Mouse (Mus musculus): ENCODE data around the gene Tmem254c. TPM values are rescaled to one million over a fixed set of nuclear protein-coding genes. Genes with fewer than 3 reads are reported as not detected.
A peak's percentile ranks its signal among the peaks of the same experiment; 100 is the strongest.
"Not testable (repeated sequence)": the region's sequence is repeated elsewhere in the genome, so short reads cannot be mapped to it uniquely, and the experiment has no call there.

The Tmem254c gene
- polyA plus RNA-seq (2014; fragmentation: Nextera tagmentation; extraction: Ambion mirVana): 17.6 and 25.4 TPM in 2 replicates

DNA sequence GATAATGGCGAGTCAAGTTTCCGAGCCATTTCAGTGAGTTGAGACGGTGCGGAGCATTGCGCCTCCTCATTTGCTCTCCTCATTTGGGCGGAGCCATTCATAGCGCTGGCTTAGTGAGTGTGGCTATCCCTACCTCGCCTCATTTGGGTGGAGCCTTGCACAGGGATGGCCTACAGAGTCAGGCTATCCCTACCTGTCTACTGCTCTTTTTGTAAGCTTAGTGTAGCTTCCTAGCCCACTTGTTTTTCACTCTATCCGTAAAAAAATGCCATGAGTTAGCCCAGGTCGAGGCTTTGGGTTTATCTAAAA, at the start of gene Tmem254c:
TSS of gene Tmem254c (minus strand) at position 31 of the 309 bp plus-strand sequence.
- not testable (repeated sequence) for H3K27me3 ChIP-seq (ENCODE audit: control insufficient read depth, insufficient read depth, low read length); H3K27ac ChIP-seq (ENCODE audit: low read depth, low read length); H3K36me3 ChIP-seq (ENCODE audit: control insufficient read depth, insufficient read depth, low read length); H3K4me2 ChIP-seq (ENCODE audit: low read depth, low read length, severe bottlenecking); H3K4me1 ChIP-seq (replicated peaks; ENCODE audit: control insufficient read depth, insufficient read depth, low read length); H3K4me3 ChIP-seq (ENCODE audit: low read depth, low read length); DNase-seq (ENCODE audit: low spot score); H3K9ac ChIP-seq (ENCODE audit: low read length); H3K9me3 ChIP-seq (ENCODE audit: control insufficient read depth, low read length); ATAC-seq (replicated peaks; ENCODE audit: low FRiP score)
- WGBS: no CpG with 5 or more reads among the region's 10 CpGs

DNA sequence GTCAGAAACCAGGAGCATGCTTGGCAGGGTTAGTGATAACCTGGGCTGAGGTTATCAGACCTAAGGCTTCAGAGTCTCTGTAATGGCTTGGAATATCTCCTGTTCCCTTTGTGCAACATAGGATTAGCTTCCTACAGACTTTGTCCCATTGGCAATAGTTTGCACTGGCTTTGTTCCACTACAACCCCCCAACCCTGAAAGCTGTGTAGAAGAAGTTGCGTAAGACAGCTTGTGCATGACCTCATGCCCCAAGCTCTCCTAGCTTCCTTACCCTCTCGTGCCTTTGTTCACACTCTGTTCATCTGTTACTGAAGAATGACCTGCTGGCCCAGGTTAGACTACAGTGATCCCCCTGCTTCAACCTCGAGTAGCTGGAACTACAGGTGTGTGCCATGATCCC, 30.5 kb upstream of the Tmem254c start:
- H3K27ac ChIP-seq (ENCODE audit: low read depth, low read length); H3K4me2 ChIP-seq (ENCODE audit: low read depth, low read length, severe bottlenecking); H3K36me3 ChIP-seq (ENCODE audit: control insufficient read depth, insufficient read depth, low read length); DNase-seq (ENCODE audit: low spot score); H3K4me3 ChIP-seq (ENCODE audit: low read depth, low read length); ATAC-seq (replicated peaks; ENCODE audit: low FRiP score); H3K4me1 ChIP-seq (replicated peaks; ENCODE audit: control insufficient read depth, insufficient read depth, low read length); H3K9ac ChIP-seq (ENCODE audit: low read length); H3K27me3 ChIP-seq (ENCODE audit: control insufficient read depth, insufficient read depth, low read length); H3K9me3 ChIP-seq (ENCODE audit: control insufficient read depth, low read length): not testable (repeated sequence)
- no CpG with 5 or more reads among the region's 3 CpGs for WGBS

DNA sequence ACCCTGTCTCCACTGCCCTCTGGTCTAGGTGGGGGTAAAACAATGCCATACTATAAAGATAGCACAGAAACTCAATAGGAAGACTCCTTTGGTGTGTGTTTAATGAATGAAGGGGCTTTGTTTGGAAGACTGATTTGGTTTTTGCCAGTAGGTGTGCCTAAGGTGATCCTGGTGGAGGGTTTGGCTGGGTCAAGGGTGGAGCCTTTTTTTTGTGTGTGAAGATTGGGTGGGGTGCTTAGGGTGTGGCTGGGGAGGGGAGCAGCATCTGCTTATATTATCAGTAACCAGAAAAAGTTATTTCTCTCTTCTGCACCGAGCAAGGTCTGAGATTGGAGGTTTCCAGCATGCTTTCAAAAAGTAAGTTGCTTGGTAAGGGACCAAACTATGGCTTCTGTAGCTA, 14.8 kb upstream of the Tmem254c start, which contains the start of gene Cphx3:
TSS of gene Cphx3 (plus strand) at position 301 of the 400 bp plus-strand sequence.
- not testable (repeated sequence) for H3K9me3 ChIP-seq (ENCODE audit: control insufficient read depth, low read length); H3K4me1 ChIP-seq (replicated peaks; ENCODE audit: control insufficient read depth, insufficient read depth, low read length); H3K36me3 ChIP-seq (ENCODE audit: control insufficient read depth, insufficient read depth, low read length); H3K27ac ChIP-seq (ENCODE audit: low read depth, low read length); H3K4me2 ChIP-seq (ENCODE audit: low read depth, low read length, severe bottlenecking); DNase-seq (ENCODE audit: low spot score); H3K4me3 ChIP-seq (ENCODE audit: low read depth, low read length); H3K27me3 ChIP-seq (ENCODE audit: control insufficient read depth, insufficient read depth, low read length); H3K9ac ChIP-seq (ENCODE audit: low read length); ATAC-seq (replicated peaks; ENCODE audit: low FRiP score)
- no CpG with 5 or more reads among the region's 1 CpGs for WGBS

DNA sequence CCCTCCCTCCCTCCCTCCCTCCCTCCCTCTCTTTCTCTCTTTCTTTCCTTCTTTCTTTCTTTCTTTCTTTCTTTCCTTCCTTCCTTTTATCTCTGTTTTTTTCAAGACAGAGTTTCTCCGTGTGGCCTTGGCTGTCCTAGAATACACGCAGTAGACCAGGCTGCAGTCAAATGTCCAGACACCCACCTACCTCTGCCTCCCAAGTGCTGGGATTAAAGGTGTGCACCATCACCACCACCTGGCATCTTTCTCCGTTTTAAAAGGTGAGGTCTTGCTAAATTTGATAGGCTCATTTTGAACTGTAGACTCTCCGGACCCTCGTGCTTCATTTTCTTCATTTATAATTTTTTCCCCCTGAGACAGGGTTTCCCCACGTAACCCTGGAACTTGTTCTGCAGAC, 14.1 kb upstream of the Tmem254c start, which contains the start of gene Cphx2:
TSS of gene Cphx2 (plus strand) at position 301 of the 400 bp plus-strand sequence.
- H3K27ac ChIP-seq (ENCODE audit: low read depth, low read length); H3K9ac ChIP-seq (ENCODE audit: low read length); H3K36me3 ChIP-seq (ENCODE audit: control insufficient read depth, insufficient read depth, low read length); H3K9me3 ChIP-seq (ENCODE audit: control insufficient read depth, low read length); H3K27me3 ChIP-seq (ENCODE audit: control insufficient read depth, insufficient read depth, low read length); H3K4me2 ChIP-seq (ENCODE audit: low read depth, low read length, severe bottlenecking); ATAC-seq (replicated peaks; ENCODE audit: low FRiP score); H3K4me1 ChIP-seq (replicated peaks; ENCODE audit: control insufficient read depth, insufficient read depth, low read length); DNase-seq (ENCODE audit: low spot score); H3K4me3 ChIP-seq (ENCODE audit: low read depth, low read length): not testable (repeated sequence)
- no CpG with 5 or more reads among the region's 6 CpGs for WGBS

DNA sequence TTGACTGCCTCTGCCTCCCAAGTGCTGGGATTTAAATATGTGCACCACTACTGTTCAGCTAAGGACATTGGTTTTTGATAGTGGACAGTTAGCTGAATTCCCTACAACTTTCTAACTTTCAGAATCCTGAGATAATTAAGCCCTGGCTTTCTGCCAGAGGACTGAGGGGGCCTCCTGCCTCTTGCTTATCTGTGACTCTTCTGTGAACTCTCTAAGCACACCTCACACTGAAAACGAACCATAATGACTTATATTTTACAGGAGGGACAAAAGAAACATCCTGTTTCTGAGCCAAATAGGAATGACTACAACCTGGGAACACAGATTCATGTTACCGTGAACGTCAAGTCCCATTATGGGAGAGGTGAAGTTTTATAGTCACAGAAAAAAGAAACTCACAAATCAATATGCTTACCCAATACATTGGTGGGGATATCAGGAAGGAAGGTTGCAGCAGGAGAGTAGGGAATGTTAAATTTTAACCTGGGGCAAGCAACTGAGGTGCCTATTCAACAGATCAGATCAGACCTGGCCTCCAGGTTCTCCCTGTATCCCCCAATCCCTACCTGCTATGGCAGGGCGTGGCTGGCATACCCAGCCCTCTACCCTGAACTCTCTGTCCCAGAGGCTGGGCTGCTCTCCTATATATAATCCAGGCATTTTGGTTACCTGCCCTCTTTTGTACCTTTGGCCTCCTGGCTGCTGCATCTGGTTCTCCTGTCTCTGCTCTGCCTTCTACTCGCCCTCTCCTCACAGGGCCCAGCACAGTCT, 9.7 kb upstream of the Tmem254c start:
- not testable (repeated sequence) for H3K27me3 ChIP-seq (ENCODE audit: control insufficient read depth, insufficient read depth, low read length); H3K4me2 ChIP-seq (ENCODE audit: low read depth, low read length, severe bottlenecking); H3K9ac ChIP-seq (ENCODE audit: low read length); H3K9me3 ChIP-seq (ENCODE audit: control insufficient read depth, low read length); H3K4me3 ChIP-seq (ENCODE audit: low read depth, low read length); H3K36me3 ChIP-seq (ENCODE audit: control insufficient read depth, insufficient read depth, low read length); H3K4me1 ChIP-seq (replicated peaks; ENCODE audit: control insufficient read depth, insufficient read depth, low read length); DNase-seq (ENCODE audit: low spot score); ATAC-seq (replicated peaks; ENCODE audit: low FRiP score); H3K27ac ChIP-seq (ENCODE audit: low read depth, low read length)
- no CpG with 5 or more reads among the region's 5 CpGs for WGBS

DNA sequence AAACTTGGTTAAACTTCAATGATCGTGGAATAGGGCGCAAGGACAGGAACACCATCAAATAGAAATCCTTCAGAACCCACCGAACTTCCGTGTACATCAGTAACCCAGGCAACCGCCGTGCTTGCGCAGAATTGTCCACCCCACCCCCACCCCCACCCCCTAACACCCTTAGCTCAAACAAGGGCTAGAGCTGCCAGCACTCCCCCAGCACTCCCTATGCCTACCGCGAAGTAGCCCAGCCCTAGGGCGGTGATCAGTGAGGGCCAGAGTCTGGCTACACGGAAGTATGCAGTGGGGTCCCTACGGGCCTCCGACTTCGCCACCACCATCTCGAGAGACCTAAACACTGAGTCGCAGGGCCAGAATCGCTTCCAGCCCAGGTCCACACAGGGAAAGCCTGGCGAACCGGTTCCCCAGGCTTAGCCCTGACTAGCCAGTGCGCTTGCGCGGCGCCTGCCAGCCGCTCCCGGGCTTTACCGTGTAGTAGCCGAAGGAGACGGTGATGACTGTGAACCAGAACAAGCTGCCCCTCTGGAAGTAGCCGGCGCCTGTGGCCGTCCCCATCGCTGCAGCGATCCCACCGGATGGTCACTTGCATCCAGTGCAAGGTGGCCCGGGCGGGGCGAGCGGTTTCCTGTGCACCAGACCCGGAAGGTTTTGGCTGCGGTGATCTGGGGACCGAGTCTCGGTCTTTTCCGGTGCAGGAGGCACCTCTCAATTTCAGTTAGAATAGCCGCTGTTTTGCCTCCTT, 406 bp downstream of the Tmem254c start:
- not testable (repeated sequence) for H3K27ac ChIP-seq (ENCODE audit: low read depth, low read length); H3K4me2 ChIP-seq (ENCODE audit: low read depth, low read length, severe bottlenecking); H3K4me1 ChIP-seq (replicated peaks; ENCODE audit: control insufficient read depth, insufficient read depth, low read length); H3K9ac ChIP-seq (ENCODE audit: low read length); H3K9me3 ChIP-seq (ENCODE audit: control insufficient read depth, low read length); DNase-seq (ENCODE audit: low spot score); H3K36me3 ChIP-seq (ENCODE audit: control insufficient read depth, insufficient read depth, low read length); H3K4me3 ChIP-seq (ENCODE audit: low read depth, low read length); H3K27me3 ChIP-seq (ENCODE audit: control insufficient read depth, insufficient read depth, low read length)
- peak; percentile 55; the same call in 1 of the 2 replicates for ATAC-seq (replicated peaks; ENCODE audit: low FRiP score)
- WGBS: no CpG with 5 or more reads among the region's 44 CpGs

DNA sequence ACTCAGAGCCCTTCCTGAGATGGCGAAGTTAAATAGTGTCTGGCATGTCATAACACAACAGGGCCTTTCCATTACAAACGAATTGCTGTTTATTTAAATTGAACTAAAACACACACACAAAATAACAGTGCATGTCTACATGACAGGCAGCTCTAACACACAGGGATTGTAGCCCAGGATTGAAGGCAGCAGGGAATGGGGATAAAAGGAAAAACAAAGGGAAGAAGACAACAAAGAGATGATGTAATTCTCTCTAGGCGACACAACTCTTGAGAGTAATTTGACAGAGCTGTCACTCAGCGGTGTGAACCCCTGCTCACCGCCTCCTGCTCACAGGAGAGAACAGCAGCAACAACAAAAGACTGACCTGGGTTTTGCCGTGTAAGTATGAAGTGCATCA, 7.8 kb downstream of the Tmem254c start:
- no CpG with 5 or more reads among the region's 6 CpGs for WGBS
- not testable (repeated sequence) for ATAC-seq (replicated peaks; ENCODE audit: low FRiP score)

DNA sequence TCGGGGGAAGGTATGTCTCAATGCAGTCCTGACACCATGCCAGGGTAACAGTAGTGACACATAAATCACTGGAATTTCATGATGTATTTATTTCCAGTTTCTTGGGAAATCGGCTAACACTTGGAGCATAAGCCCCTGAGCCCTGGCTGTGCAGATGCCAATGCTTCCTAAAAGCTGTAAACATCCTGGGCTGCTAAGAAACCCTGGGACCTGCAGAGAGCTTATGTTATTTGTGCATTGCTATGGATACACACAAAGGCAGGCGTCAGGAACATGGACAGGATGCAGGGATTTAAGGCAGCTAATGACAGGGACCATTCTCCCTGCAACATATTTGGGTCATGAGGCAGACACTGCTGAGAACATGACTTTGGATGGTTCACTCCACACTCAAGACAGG, 9.0 kb downstream of the Tmem254c start:
- not testable (repeated sequence) for H3K4me1 ChIP-seq (replicated peaks; ENCODE audit: control insufficient read depth, insufficient read depth, low read length); H3K36me3 ChIP-seq (ENCODE audit: control insufficient read depth, insufficient read depth, low read length); H3K4me3 ChIP-seq (ENCODE audit: low read depth, low read length); ATAC-seq (replicated peaks; ENCODE audit: low FRiP score); H3K9ac ChIP-seq (ENCODE audit: low read length); H3K9me3 ChIP-seq (ENCODE audit: control insufficient read depth, low read length); H3K27ac ChIP-seq (ENCODE audit: low read depth, low read length); H3K27me3 ChIP-seq (ENCODE audit: control insufficient read depth, insufficient read depth, low read length); DNase-seq (ENCODE audit: low spot score); H3K4me2 ChIP-seq (ENCODE audit: low read depth, low read length, severe bottlenecking)
- no CpG with 5 or more reads among the region's 3 CpGs for WGBS

More for the DNA sequence above, 7.8 kb downstream of the Tmem254c start:
- not testable (repeated sequence) for H3K36me3 ChIP-seq (ENCODE audit: control insufficient read depth, insufficient read depth, low read length); DNase-seq (ENCODE audit: low spot score); H3K4me2 ChIP-seq (ENCODE audit: low read depth, low read length, severe bottlenecking); H3K9me3 ChIP-seq (ENCODE audit: control insufficient read depth, low read length); H3K4me1 ChIP-seq (replicated peaks; ENCODE audit: control insufficient read depth, insufficient read depth, low read length); H3K9ac ChIP-seq (ENCODE audit: low read length); H3K27ac ChIP-seq (ENCODE audit: low read depth, low read length); H3K4me3 ChIP-seq (ENCODE audit: low read depth, low read length); H3K27me3 ChIP-seq (ENCODE audit: control insufficient read depth, insufficient read depth, low read length)

Measured in forebrain, embryonic 11.5 days (tissue).